15 mouse cellular contexts compared by ENCODE assay signal in genomic region chr3:152264374-152264773, GRCm38 (mm10). TPM values are rescaled to one million over a fixed set of nuclear protein-coding genes. Genes with fewer than 3 reads are reported as not detected.
DNase-seq lines count a peak whose midpoint lies in the region; ATAC-seq and TF ChIP-seq lines count a peak whose summit lies in the region.
"Had no signal": no experiment of that assay in that cellular context is flagged by ENCODE, and none has a peak within 500 bp of the region (broad histone marks: within the 10 kb centered on the region; RNA-seq: fewer than 3 reads in every experiment).

No protein-coding gene starts in this region.

- H3K4me1 ChIP-seq in heart, embryonic 12.5 days (replicated peaks): peaks cover 51% of the 10 kb centered on the region
- H3K4me1 ChIP-seq in lung, embryonic 16.5 days (replicated peaks; ENCODE audit: control insufficient read depth, insufficient read depth, low read length): peaks cover 21% of the 10 kb centered on the region
- peaks cover 5% of the 10 kb centered on the region; the same call in 1 of the 2 replicates for H3K4me1 ChIP-seq in intestine, embryonic 14.5 days (replicated peaks; ENCODE audit: control insufficient read depth, insufficient read depth, low read length)
- no peaks in the 10 kb centered on the region for H3K4me1 ChIP-seq in stomach, postnatal 0 days (replicated peaks; ENCODE audit: control insufficient read depth, insufficient read depth)

- H3K27me3 ChIP-seq in heart, embryonic 12.5 days (replicated peaks): no peaks in the 10 kb centered on the region
- no peaks in the 10 kb centered on the region; the same call in 1 of the 2 replicates for H3K27me3 ChIP-seq in lung, embryonic 16.5 days (ENCODE audit: control insufficient read depth, insufficient read depth, low read depth, low read length)
- H3K27me3 ChIP-seq in intestine, embryonic 14.5 days (replicated peaks; ENCODE audit: control insufficient read depth, insufficient read depth, low read length): no peaks in the 10 kb centered on the region
- H3K27me3 ChIP-seq in stomach, postnatal 0 days (ENCODE audit: control insufficient read depth, insufficient read depth, low read length): no peaks in the 10 kb centered on the region
- H3K27me3 ChIP-seq: Patski had no signal

- TF ChIP-seq CTCF in stomach, postnatal 0 days (IDR thresholded peaks at IDR 0.05; ENCODE audit: low read depth): no peak

- H3K36me3 ChIP-seq in heart, embryonic 12.5 days: no peaks in the 10 kb centered on the region
- no peaks in the 10 kb centered on the region for H3K36me3 ChIP-seq in lung, embryonic 16.5 days (ENCODE audit: control insufficient read depth, insufficient read depth, low read length)
- no peaks in the 10 kb centered on the region for H3K36me3 ChIP-seq in intestine, embryonic 14.5 days (ENCODE audit: control insufficient read depth, insufficient read depth, low read length)
- H3K36me3 ChIP-seq in stomach, postnatal 0 days (ENCODE audit: control insufficient read depth, insufficient read depth, low read length): no peaks in the 10 kb centered on the region
- H3K36me3 ChIP-seq: liver, embryonic 12.5 days had no signal

- no peak for TF ChIP-seq EP300 in stomach, postnatal 0 days (optimal IDR thresholded peaks at IDR 0.05)

- intact Hi-C loops in heart, postnatal 36 days (cut with DNase I): loop anchor here (1.0 kb wide), 1 partner anchor 40 kb away; no protein-coding TSS in a partner anchor

- DNase-seq in heart, postnatal 36 days: no peak
- DNase-seq in lung, postnatal 25 days (ENCODE audit: low spot score): no peak
- no peak for DNase-seq in intestine, embryonic 14.5 days (ENCODE audit: low spot score)
- DNase-seq in stomach, postnatal 0 days (ENCODE audit: low spot score): no peak
- DNase-seq: adrenal gland, postnatal 10 days; gastrocnemius, postnatal 14 days; spleen, adult 18-20 months had no signal

- peak overlapping the region; percentile 99 for H3K9ac ChIP-seq in heart, embryonic 12.5 days
- peak overlapping the region; percentile 88 for H3K9ac ChIP-seq in lung, embryonic 16.5 days (ENCODE audit: low read length)
- H3K9ac ChIP-seq in intestine, embryonic 14.5 days (ENCODE audit: low read length): peak overlapping the region; percentile 73; the same call in 1 of the 2 replicates
- peak overlapping the region; percentile 32 for H3K9ac ChIP-seq in stomach, postnatal 0 days (ENCODE audit: low read length)
- H3K9ac ChIP-seq: liver, embryonic 12.5 days had no signal

- peak overlapping the region; percentile 94 for H3K4me3 ChIP-seq in heart, embryonic 12.5 days
- H3K4me3 ChIP-seq in lung, embryonic 16.5 days (ENCODE audit: low read length): peak overlapping the region; percentile 70
- H3K4me3 ChIP-seq in intestine, embryonic 14.5 days (ENCODE audit: low read depth, low read length): peak overlapping the region; percentile 60
- H3K4me3 ChIP-seq in stomach, postnatal 0 days (ENCODE audit: low read depth, low read length): peak overlapping the region; percentile 60
- H3K4me3 ChIP-seq: megakaryocyte, embryonic 14.5 days had no signal

- H3K9me3 ChIP-seq in heart, embryonic 12.5 days (replicated peaks): no peaks in the 10 kb centered on the region
- no peaks in the 10 kb centered on the region for H3K9me3 ChIP-seq in lung, embryonic 16.5 days (ENCODE audit: control insufficient read depth, low read length)
- H3K9me3 ChIP-seq in intestine, embryonic 14.5 days (ENCODE audit: control insufficient read depth, low read length): no peaks in the 10 kb centered on the region
- no peaks in the 10 kb centered on the region for H3K9me3 ChIP-seq in stomach, postnatal 0 days (ENCODE audit: control insufficient read depth, low read length)
- H3K9me3 ChIP-seq: liver, embryonic 12.5 days; megakaryocyte, embryonic 14.5 days had no signal

- peak overlapping the region; percentile 100 for H3K27ac ChIP-seq in heart, embryonic 12.5 days (ENCODE audit: poor library complexity, severe bottlenecking)
- H3K27ac ChIP-seq in lung, embryonic 16.5 days (ENCODE audit: low read length): peak overlapping the region; percentile 96
- no peak overlapping the region for H3K27ac ChIP-seq in intestine, embryonic 14.5 days (ENCODE audit: low read depth)
- H3K27ac ChIP-seq in stomach, postnatal 0 days (replicated peaks): no peak overlapping the region
- H3K27ac ChIP-seq: hindbrain, postnatal 0 days; left cerebral cortex, adult 2 months; liver, embryonic 12.5 days had no signal

- WGBS in heart, embryonic 12.5 days: 22% methylated on average over 10 of the region's 10 CpGs
- 25% methylated on average over 10 of the region's 10 CpGs for WGBS in lung, embryonic 16.5 days
- WGBS in intestine, embryonic 14.5 days: 41% methylated on average over 10 of the region's 10 CpGs
- WGBS in stomach, postnatal 0 days: 54% methylated on average over 10 of the region's 10 CpGs

- peak overlapping the region; percentile 77 for H3K4me2 ChIP-seq in heart, embryonic 12.5 days
- peak overlapping the region; percentile 89 for H3K4me2 ChIP-seq in lung, embryonic 16.5 days (ENCODE audit: low read depth, low read length)
- peak overlapping the region; percentile 93 for H3K4me2 ChIP-seq in intestine, embryonic 14.5 days (ENCODE audit: low read length)
- peak overlapping the region; percentile 27; the same call in 1 of the 2 replicates for H3K4me2 ChIP-seq in stomach, postnatal 0 days (replicated peaks; ENCODE audit: low read depth)

- ATAC-seq in heart, embryonic 12.5 days (ENCODE audit: insufficient number of reproducible peaks, low FRiP score): no peak
- no peak for ATAC-seq in lung, embryonic 16.5 days (ENCODE audit: low read depth)
- ATAC-seq in intestine, embryonic 14.5 days (replicated peaks; ENCODE audit: low FRiP score, low TSS enrichment, low read depth): no peak
- ATAC-seq in stomach, postnatal 0 days (ENCODE audit: low FRiP score, low TSS enrichment): no peak
- no peak for ATAC-seq in frontal cortex, adult (ENCODE audit: low TSS enrichment)
- ATAC-seq: Patski had no signal

RNA-seq across cellular contexts. Expression of gene Nexn, which starts 1.8 kb away (rescaled TPM):
- 226 and 246 TPM in 2 replicates for polyA plus RNA-seq in heart, embryonic 12.5 days (2016; fragmentation: Nextera tagmentation; extraction: Ambion mirVana)
- 100 to 1,000 TPM; 341 to 349 TPM for total RNA-seq in heart, postnatal 36 days (2021)
- 64.1 and 79.2 TPM in 2 replicates for polyA plus RNA-seq in lung, embryonic 16.5 days (2015; fragmentation: Nextera tagmentation; extraction: Ambion mirVana)
- 26.8 and 29.4 TPM in 2 replicates for polyA plus RNA-seq in intestine, embryonic 14.5 days (2014; fragmentation: Nextera tagmentation; extraction: Ambion mirVana)
- 29.8 and 37.9 TPM in 2 replicates for polyA plus RNA-seq in stomach, postnatal 0 days (2015; fragmentation: Nextera tagmentation; extraction: Ambion mirVana)

RNA-seq across cellular contexts. Expression of gene Fubp1, which starts 54.2 kb away (rescaled TPM):
- polyA plus RNA-seq in heart, embryonic 12.5 days (2016; fragmentation: Nextera tagmentation; extraction: Ambion mirVana): 142 and 146 TPM in 2 replicates
- total RNA-seq in heart, postnatal 36 days (2021): 10 to 100 TPM; 50.8 to 56.1 TPM
- polyA plus RNA-seq in lung, embryonic 16.5 days (2015; fragmentation: Nextera tagmentation; extraction: Ambion mirVana): 231 and 251 TPM in 2 replicates
- polyA plus RNA-seq in intestine, embryonic 14.5 days (2014; fragmentation: Nextera tagmentation; extraction: Ambion mirVana): 228 and 242 TPM in 2 replicates
- 60.2 and 60.5 TPM in 2 replicates for polyA plus RNA-seq in stomach, postnatal 0 days (2015; fragmentation: Nextera tagmentation; extraction: Ambion mirVana)

RNA-seq across cellular contexts. Expression of gene Dnajb4, which starts 54.3 kb away (rescaled TPM):
- polyA plus RNA-seq in heart, embryonic 12.5 days (2016; fragmentation: Nextera tagmentation; extraction: Ambion mirVana): 53.0 and 56.3 TPM in 2 replicates
- total RNA-seq in heart, postnatal 36 days (2021): 100 to 1,000 TPM in 1 of 2 experiments, 10 to 100 TPM in 1; 98.1 to 111 TPM
- polyA plus RNA-seq in lung, embryonic 16.5 days (2015; fragmentation: Nextera tagmentation; extraction: Ambion mirVana): 44.0 and 44.8 TPM in 2 replicates
- 24.1 and 25.9 TPM in 2 replicates for polyA plus RNA-seq in intestine, embryonic 14.5 days (2014; fragmentation: Nextera tagmentation; extraction: Ambion mirVana)
- polyA plus RNA-seq in stomach, postnatal 0 days (2015; fragmentation: Nextera tagmentation; extraction: Ambion mirVana): 26.4 and 29.0 TPM in 2 replicates

Comparison
In these comparisons a context has a peak if more than half of its experiments do, and no peak if none do; other contexts are left out.
1. H3K27ac ChIP-seq: peak in heart, embryonic 12.5 days (single experiment) and lung, embryonic 16.5 days (single experiment); none in intestine, embryonic 14.5 days (single experiment) and stomach, postnatal 0 days (single experiment).
2. H3K4me2 ChIP-seq: peak in every context shown above with its lines; median percentile 93 in intestine, embryonic 14.5 days; 89 in lung, embryonic 16.5 days; 77 in heart, embryonic 12.5 days; 27 in stomach, postnatal 0 days.
3. H3K9ac ChIP-seq: peak in every context shown above with its lines; median percentile 99 in heart, embryonic 12.5 days; 88 in lung, embryonic 16.5 days; 73 in intestine, embryonic 14.5 days; 32 in stomach, postnatal 0 days.
4. Peak in every context shown above with its lines, with median percentiles within 50 percentile points of each other: H3K4me3 ChIP-seq.